Mouse (Mus musculus): ENCODE data around the gene Tma7.

DNA sequence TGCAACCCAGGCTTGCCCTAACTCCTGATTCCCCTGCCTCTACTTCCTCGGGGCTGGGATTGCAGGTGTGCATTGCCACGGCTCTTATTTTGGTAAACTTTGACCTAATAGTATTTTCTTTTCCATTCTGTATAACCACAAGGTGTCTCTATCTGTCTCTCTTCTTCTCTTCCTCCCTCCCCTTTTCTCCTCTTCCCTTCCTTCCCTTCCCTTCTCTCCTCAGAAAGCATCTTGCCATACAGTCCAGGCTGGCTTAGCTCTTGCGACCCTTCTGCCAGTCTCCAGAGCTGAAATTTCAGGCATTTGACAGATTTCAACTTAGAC lies 31.8 kb downstream of the Tma7 start:
- TF ChIP-seq CTCF (IDR thresholded peaks at IDR 0.05; ENCODE audit: control insufficient read depth, insufficient read depth, insufficient read length) (no peak), USF1 (IDR thresholded peaks at IDR 0.05; ENCODE audit: low read depth) (no peak), MYOD1 (IDR thresholded peaks at IDR 0.05; ENCODE audit: control insufficient read depth, insufficient read length, low read depth) (no peak), FOSL1 (IDR thresholded peaks at IDR 0.05; ENCODE audit: insufficient read depth, low read length, poor library complexity, severe bottlenecking) (no peak), MAX (IDR thresholded peaks at IDR 0.05) (no peak)

Measured in C2C12 (cell line).